10 mouse cellular contexts compared by ENCODE assay signal in genomic region chr3:55541799-55542198, GRCm38 (mm10).
DNase-seq lines count a peak whose midpoint lies in the region; ATAC-seq and TF ChIP-seq lines count a peak whose summit lies in the region.
"Had no signal": no experiment of that assay in that cellular context is flagged by ENCODE, and none has a peak within 500 bp of the region (broad histone marks: within the 10 kb centered on the region; RNA-seq: fewer than 3 reads in every experiment).

No protein-coding gene starts in this region.

- H3K4me2 ChIP-seq in hindbrain, embryonic 13.5 days = no peak overlapping the region
- H3K4me2 ChIP-seq in midbrain, postnatal 0 days (ENCODE audit: low read depth, low read length, poor library complexity, severe bottlenecking) = peak overlapping the region; percentile 33; the same call in 1 of the 2 replicates
- H3K4me2 ChIP-seq in stomach, postnatal 0 days (replicated peaks; ENCODE audit: low read depth) = no peak overlapping the region

- no peaks in the 10 kb centered on the region for H3K9me3 ChIP-seq in embryonic facial prominence, embryonic 10.5 days
- no peaks in the 10 kb centered on the region for H3K9me3 ChIP-seq in hindbrain, embryonic 13.5 days
- no peaks in the 10 kb centered on the region for H3K9me3 ChIP-seq in midbrain, postnatal 0 days (ENCODE audit: low read length)
- H3K9me3 ChIP-seq in stomach, postnatal 0 days (ENCODE audit: control insufficient read depth, low read length) = no peaks in the 10 kb centered on the region
- H3K9me3 ChIP-seq: heart, embryonic 13.5 days had no signal

- no peak overlapping the region for H3K4me3 ChIP-seq in left cerebral cortex, adult 2 months
- no peak overlapping the region for H3K4me3 ChIP-seq in embryonic facial prominence, embryonic 10.5 days
- no peak overlapping the region for H3K4me3 ChIP-seq in hindbrain, embryonic 13.5 days
- no peak overlapping the region for H3K4me3 ChIP-seq in midbrain, postnatal 0 days (ENCODE audit: low read depth, low read length)
- H3K4me3 ChIP-seq in stomach, postnatal 0 days (ENCODE audit: low read depth, low read length) = no peak overlapping the region

- intact Hi-C loops in left cerebral cortex, adult 2 months (cut with DNase I) = loop anchor here (2.0 to 10.0 kb wide), 2 partner anchors 29 to 1663 kb away; no protein-coding TSS in a partner anchor

- H3K4me1 ChIP-seq in embryonic facial prominence, embryonic 10.5 days = peaks cover 70% of the 10 kb centered on the region
- peaks cover 54% of the 10 kb centered on the region for H3K4me1 ChIP-seq in hindbrain, embryonic 13.5 days (replicated peaks)
- 0 out of 2 replicates have a peak, but pooled peaks cover 4% of the 10 kb centered on the region for H3K4me1 ChIP-seq in midbrain, postnatal 0 days (ENCODE audit: insufficient read depth, low read length)
- H3K4me1 ChIP-seq in stomach, postnatal 0 days (replicated peaks; ENCODE audit: control insufficient read depth, insufficient read depth) = no peaks in the 10 kb centered on the region

- peak overlapping the region; percentile 85 for H3K27ac ChIP-seq in left cerebral cortex, adult 2 months
- peak overlapping the region; percentile 75 for H3K27ac ChIP-seq in embryonic facial prominence, embryonic 10.5 days (replicated peaks)
- H3K27ac ChIP-seq in hindbrain, embryonic 13.5 days = peak overlapping the region; percentile 87
- H3K27ac ChIP-seq in midbrain, postnatal 0 days (ENCODE audit: low read depth, low read length) = peak overlapping the region; percentile 71
- H3K27ac ChIP-seq in stomach, postnatal 0 days (replicated peaks) = no peak overlapping the region
- H3K27ac ChIP-seq: heart, embryonic 13.5 days had no signal

- TF ChIP-seq CTCF in left cerebral cortex, adult 2 months (IDR thresholded peaks at IDR 0.05) = no peak
- TF ChIP-seq CTCF in midbrain, postnatal 0 days (IDR thresholded peaks at IDR 0.05) = no peak
- no peak for TF ChIP-seq CTCF in stomach, postnatal 0 days (IDR thresholded peaks at IDR 0.05; ENCODE audit: low read depth)

- WGBS in embryonic facial prominence, embryonic 10.5 days = 93% methylated on average over 1 of the region's 1 CpGs
- 82% methylated on average over 1 of the region's 1 CpGs for WGBS in hindbrain, embryonic 13.5 days
- WGBS in midbrain, postnatal 0 days = 92% methylated on average over 1 of the region's 1 CpGs
- 75% methylated on average over 1 of the region's 1 CpGs for WGBS in stomach, postnatal 0 days

- H3K36me3 ChIP-seq in embryonic facial prominence, embryonic 10.5 days (replicated peaks) = no peaks in the 10 kb centered on the region
- H3K36me3 ChIP-seq in hindbrain, embryonic 13.5 days = no peaks in the 10 kb centered on the region
- H3K36me3 ChIP-seq in midbrain, postnatal 0 days (ENCODE audit: insufficient read depth, low read length) = no peaks in the 10 kb centered on the region
- H3K36me3 ChIP-seq in stomach, postnatal 0 days (ENCODE audit: control insufficient read depth, insufficient read depth, low read length) = no peaks in the 10 kb centered on the region
- H3K36me3 ChIP-seq: heart, embryonic 13.5 days had no signal

- peak; percentile 38 for ATAC-seq in hindbrain, embryonic 13.5 days (ENCODE audit: low FRiP score)
- peak; percentile 25 for ATAC-seq in midbrain, postnatal 0 days (ENCODE audit: low FRiP score)
- no peak for ATAC-seq in stomach, postnatal 0 days (ENCODE audit: low FRiP score, low TSS enrichment)

- TF ChIP-seq EP300 in stomach, postnatal 0 days (optimal IDR thresholded peaks at IDR 0.05) = no peak

- no peak for DNase-seq in left cerebral cortex, adult 2 months (ENCODE audit: extremely low spot score in 1 of 2, low spot score in 2 of 2)
- DNase-seq in left cerebral cortex, adult 8-10 months (ENCODE audit: low spot score in 2 of 2) = no peak
- DNase-seq in embryonic facial prominence, embryonic 10.5 days (ENCODE audit: low spot score) = peak; percentile 6
- DNase-seq in midbrain, postnatal 0 days (ENCODE audit: low spot score) = no peak
- no peak for DNase-seq in stomach, postnatal 0 days (ENCODE audit: low spot score)
- DNase-seq in Muller cell, postnatal 12 days (ENCODE audit: inconsistent ontology term) = no peak
- DNase-seq in layer of hippocampus, adult 9-10 months (ENCODE audit: low spot score) = no peak

- peaks cover 6% of the 10 kb centered on the region for H3K27me3 ChIP-seq in embryonic facial prominence, embryonic 10.5 days (replicated peaks; ENCODE audit: low read depth, poor library complexity, severe bottlenecking)
- no peaks in the 10 kb centered on the region for H3K27me3 ChIP-seq in hindbrain, embryonic 13.5 days
- no peaks in the 10 kb centered on the region for H3K27me3 ChIP-seq in midbrain, postnatal 0 days (ENCODE audit: insufficient read depth, low read length)
- H3K27me3 ChIP-seq in stomach, postnatal 0 days (ENCODE audit: control insufficient read depth, insufficient read depth, low read length) = no peaks in the 10 kb centered on the region
- H3K27me3 ChIP-seq: heart, embryonic 13.5 days had no signal

- H3K9ac ChIP-seq in hindbrain, embryonic 13.5 days = peak overlapping the region; percentile 56
- H3K9ac ChIP-seq in midbrain, postnatal 0 days (replicated peaks; ENCODE audit: low read length, poor library complexity, severe bottlenecking) = no peak overlapping the region
- no peak overlapping the region for H3K9ac ChIP-seq in stomach, postnatal 0 days (ENCODE audit: low read length)
- H3K9ac ChIP-seq: lung, embryonic 14.5 days had no signal
